21 mouse cellular contexts compared by ENCODE assay signal in the genomic region with DNA sequence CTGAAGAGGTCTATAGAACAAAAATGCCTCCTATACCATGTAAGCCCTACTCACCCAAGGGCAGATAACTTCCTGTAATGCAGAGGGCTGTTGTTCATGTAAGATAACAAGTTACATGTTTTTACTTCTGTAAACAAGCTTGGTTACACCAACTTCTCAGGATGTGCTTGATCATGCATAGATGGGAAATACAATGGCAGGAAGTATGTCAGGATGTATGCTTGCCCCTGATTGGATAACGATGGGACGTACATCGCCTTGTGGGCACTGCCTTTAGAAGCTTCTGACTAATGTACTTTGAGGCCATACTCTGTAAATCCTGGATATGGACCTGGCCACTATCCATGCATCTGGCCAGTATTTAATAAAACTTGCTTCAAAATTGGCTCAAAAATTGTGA.
DNase-seq lines count a peak whose midpoint lies in the region; ATAC-seq and TF ChIP-seq lines count a peak whose summit lies in the region.
"Had no signal": no experiment of that assay in that cellular context is flagged by ENCODE, and none has a peak within 500 bp of the region (broad histone marks: within the 10 kb centered on the region; RNA-seq: fewer than 3 reads in every experiment).

No protein-coding gene starts in this region.

- DNase-seq in liver, postnatal 0 days = no peak
- DNase-seq in heart, adult 11 months = no peak
- DNase-seq: adrenal gland, adult 2 months; adrenal gland, adult 8-10 months; adrenal gland, postnatal 10 days; adrenal gland, postnatal 14 days; adrenal gland, postnatal 25 days; adrenal gland, postnatal 36 days; B cell, adult 2 months; cerebellum, adult 11 months; cerebellum, adult 11-12 months; cerebellum, adult 18-20 months had no signal

- TF ChIP-seq CTCF in liver, postnatal 0 days (IDR thresholded peaks at IDR 0.05; ENCODE audit: low read depth) = no peak

- H3K9me3 ChIP-seq in liver, postnatal 0 days (ENCODE audit: low read length) = no peaks in the 10 kb centered on the region
- H3K9me3 ChIP-seq in liver, embryonic 12.5 days (replicated peaks) = no peaks in the 10 kb centered on the region
- H3K9me3 ChIP-seq in midbrain, embryonic 13.5 days = no peaks in the 10 kb centered on the region; the same call in 1 of the 2 replicates
- H3K9me3 ChIP-seq: G1E had no signal

- H3K9ac ChIP-seq in liver, postnatal 0 days (replicated peaks) = no peak overlapping the region
- no peak overlapping the region for H3K9ac ChIP-seq in liver, embryonic 12.5 days
- no peak overlapping the region for H3K9ac ChIP-seq in midbrain, embryonic 13.5 days (replicated peaks)

- no peak for TF ChIP-seq EP300 in liver, postnatal 0 days (IDR thresholded peaks at IDR 0.05; ENCODE audit: low read depth)

- H3K27ac ChIP-seq in liver, postnatal 0 days (ENCODE audit: low read depth) = no peak overlapping the region
- H3K27ac ChIP-seq in liver, embryonic 12.5 days = no peak overlapping the region
- no peak overlapping the region for H3K27ac ChIP-seq in midbrain, embryonic 13.5 days

- 71% methylated on average over 3 of the region's 3 CpGs for WGBS in liver, postnatal 0 days (ENCODE audit: insufficient replicate concordance)
- 61% methylated on average over 3 of the region's 3 CpGs for WGBS in liver, embryonic 12.5 days (ENCODE audit: insufficient replicate concordance)
- WGBS in midbrain, embryonic 13.5 days = 87% methylated on average over 3 of the region's 3 CpGs

- no peaks in the 10 kb centered on the region; the same call in 1 of the 2 replicates for H3K4me1 ChIP-seq in liver, postnatal 0 days (ENCODE audit: insufficient read depth)
- H3K4me1 ChIP-seq in liver, embryonic 12.5 days = no peaks in the 10 kb centered on the region
- H3K4me1 ChIP-seq in midbrain, embryonic 13.5 days (replicated peaks) = no peaks in the 10 kb centered on the region

- no peak overlapping the region for H3K4me3 ChIP-seq in liver, postnatal 0 days (ENCODE audit: low read depth, low read length)
- no peak overlapping the region for H3K4me3 ChIP-seq in liver, embryonic 12.5 days
- H3K4me3 ChIP-seq in midbrain, embryonic 13.5 days (replicated peaks) = no peak overlapping the region

- H3K27me3 ChIP-seq in liver, postnatal 0 days (ENCODE audit: insufficient read depth, low read length) = no peaks in the 10 kb centered on the region
- H3K27me3 ChIP-seq in liver, embryonic 12.5 days (replicated peaks) = no peaks in the 10 kb centered on the region
- H3K27me3 ChIP-seq in midbrain, embryonic 13.5 days = no peaks in the 10 kb centered on the region
- H3K27me3 ChIP-seq: CH12.LX, Patski had no signal

- ATAC-seq in liver, postnatal 0 days = peak; percentile 41; the same call in 1 of the 2 replicates
- no peak for ATAC-seq in liver, embryonic 12.5 days
- ATAC-seq in megakaryocyte, adult 5-6 weeks (ENCODE audit: poor library complexity, severe bottlenecking) = peak; percentile 84
- ATAC-seq in neutrophil, adult 5-6 weeks (ENCODE audit: extremely low read depth, insufficient number of reproducible peaks, low FRiP score, poor library complexity, severe bottlenecking) = peak; percentile 94
- ATAC-seq in midbrain, embryonic 13.5 days = no peak
- ATAC-seq: activated CD4-positive, CD25-positive, alpha-beta regulatory T cell, adult 4 months; CD4-positive, CD25-positive, alpha-beta regulatory T cell, adult 4 months; Patski had no signal

- no peaks in the 10 kb centered on the region for H3K36me3 ChIP-seq in liver, postnatal 0 days (replicated peaks; ENCODE audit: insufficient read depth, low read length)
- no peaks in the 10 kb centered on the region for H3K36me3 ChIP-seq in liver, embryonic 12.5 days
- no peaks in the 10 kb centered on the region for H3K36me3 ChIP-seq in midbrain, embryonic 13.5 days
- H3K36me3 ChIP-seq: G1E had no signal

- H3K4me2 ChIP-seq in liver, postnatal 0 days (ENCODE audit: low read depth, low read length) = no peak overlapping the region
- no peak overlapping the region for H3K4me2 ChIP-seq in liver, embryonic 12.5 days
- H3K4me2 ChIP-seq in midbrain, embryonic 13.5 days (replicated peaks) = no peak overlapping the region

Comparison
In these comparisons a context has a peak if more than half of its experiments do, and no peak if none do; other contexts are left out.
1. ATAC-seq: peak in liver, postnatal 0 days (single experiment), megakaryocyte, adult 5-6 weeks (single experiment) and neutrophil, adult 5-6 weeks (single experiment); none in liver, embryonic 12.5 days (single experiment) and midbrain, embryonic 13.5 days (single experiment).